Mouse (Mus musculus) left cerebral cortex, adult 8-10 months (tissue): ENCODE results near the gene Golm1. TPM values are rescaled to one million over a fixed set of nuclear protein-coding genes. Genes with fewer than 3 reads are reported as not detected.
"Not testable (repeated sequence)": the region's sequence is repeated elsewhere in the genome, so short reads cannot be mapped to it uniquely, and the experiment has no call there.

ENCODE experiments used
- DNase-seq, 2 experiments: peaks; one replicate each; pipeline ENCODE4 v3.0.0; 2022; ENCODE audit warnings: low spot score in 2 of 2
- total RNA-seq, 4 experiments: library from RNA; stranded (reverse); gene quantifications; 2 replicates each; pipeline ENCODE4 v1.2.4; 2022

Golm1 gene
- total RNA-seq, 4 experiments from 2014 or later, result 15.1 to 32.6 (median 20.4) TPM

- not testable (repeated sequence) for DNase-seq
These were observed 83.6 kb downstream of the Golm1 start for GRCm38 (mm10) chr13:59592058-59592457.

- no peak for DNase-seq
These were observed 84.9 kb downstream of the Golm1 start for GRCm38 (mm10) chr13:59590691-59591090.

- DNase-seq, result no peak
These were observed 85.9 kb downstream of the Golm1 start for GRCm38 (mm10) chr13:59589672-59590071.

- DNase-seq, result no peak
These were observed 88.4 kb downstream of the Golm1 start for GRCm38 (mm10) chr13:59587201-59587600.

- peak in 1 of 2 experiments; percentile 12 for DNase-seq
These were observed 90.0 kb downstream of the Golm1 start for GRCm38 (mm10) chr13:59585648-59586005.

- DNase-seq, result peak; percentile 98
These were observed 90.5 kb downstream of the Golm1 start, which contains the start of the genes Agtpbp1 and Naa35 for GRCm38 (mm10) chr13:59584947-59585647. Agtpbp1 (minus strand) TSS chr13:59585227. Naa35 (plus strand) TSS chr13:59585259.

Other genes with a start within 250 kb of the Golm1 start
- 100 to 1,000 TPM; 320 to 366 (median 343) TPM for gene Agtpbp1, start 90.6 kb downstream of the Golm1 start, total RNA-seq
- 100 to 1,000 TPM in 1 of 4 experiments, 10 to 100 TPM in 3; 85.3 to 111 (median 92.7) TPM for gene Naa35, start 90.6 kb downstream of the Golm1 start, total RNA-seq
- gene 4921517D22Rik, start 18.3 kb upstream of the Golm1 start, total RNA-seq, result not detected
- under 1 TPM; 0.11 to 0.23 (median 0.14) TPM for gene Spata31d1a, start 34.5 kb upstream of the Golm1 start, total RNA-seq
- under 1 TPM in 2 of 4 experiments, not detected in 2; 0.07 to 0.17 TPM for gene Spata31d1b, start 36.5 kb upstream of the Golm1 start, total RNA-seq
- gene Spata31d1d, start 55.9 kb upstream of the Golm1 start, total RNA-seq, result not detected
- gene 1700014D04Rik, start 70.9 kb upstream of the Golm1 start, total RNA-seq, result 1 to 10 TPM in 3 of 4 experiments, under 1 TPM in 1; 0.78 to 1.8 (median 1.1) TPM
- 100 to 1,000 TPM; 134 to 159 (median 150) TPM for gene Isca1, start 94.0 kb upstream of the Golm1 start, total RNA-seq
- gene Gm49354, start 106.4 kb upstream of the Golm1 start, total RNA-seq, result not detected
- 10 to 100 TPM; 58.7 to 64.0 (median 59.9) TPM for gene Tut7, start 147.3 kb upstream of the Golm1 start, total RNA-seq